Mouse (Mus musculus): ENCODE measurements around the gene Gm5478.

GRCm38 (mm10) chr15:101647280-101647679 lies at the start of gene Gm5478:
- no peak for TF ChIP-seq GATA1 (IDR thresholded peaks at IDR 0.05; ENCODE audit: low read length)
- TF ChIP-seq TAL1 (IDR thresholded peaks at IDR 0.05; ENCODE audit: low read length): no peak

Data from erythroblast, embryonic 14.5 days (primary cell).